Mouse (Mus musculus) testis, adult 2 months (tissue): ENCODE results near the gene Dtnbp1. TPM values are rescaled to one million over a fixed set of nuclear protein-coding genes. Genes with fewer than 3 reads are reported as not detected.

ENCODE experiments used
- H3K27ac ChIP-seq: fragments of 200-500 bp; 2 replicates; pipeline ENCODE4 v1.5.1; 2012; ENCODE audit warnings: low read depth, low read length; ENCODE audit not compliant: control insufficient read depth, insufficient read depth
- H3K27me3 ChIP-seq: fragments of 200-500 bp; 2 replicates; pipeline ENCODE4 v1.6.1; 2012; ENCODE audit warnings: mild to moderate bottlenecking, low read length, moderate library complexity; ENCODE audit not compliant: control insufficient read depth, insufficient read depth
- H3K36me3 ChIP-seq: fragments of 200-500 bp; 2 replicates; pipeline ENCODE4 v1.6.1; 2012; ENCODE audit warnings: mild to moderate bottlenecking, low read length; ENCODE audit not compliant: control insufficient read depth, insufficient read depth
- H3K4me1 ChIP-seq: fragments of 200-500 bp; 2 replicates; pipeline ENCODE4 v1.6.1; 2012; ENCODE audit warnings: low read length; ENCODE audit not compliant: control insufficient read depth, insufficient read depth
- H3K4me3 ChIP-seq: fragments of 200-500 bp; 2 replicates; pipeline ENCODE4 v1.5.1; 2012; ENCODE audit warnings: low read depth, mild to moderate bottlenecking, low read length, moderate library complexity, mixed read lengths; ENCODE audit not compliant: control insufficient read depth
- CTCF ChIP-seq: fragments of 200-500 bp; IDR thresholded peaks from 2 replicates; pipeline ENCODE4 v1.5.1; 2012; ENCODE audit warnings: low read depth, mild to moderate bottlenecking, inconsistent platforms, low read length, moderate library complexity; ENCODE audit not compliant: control insufficient read depth, insufficient read depth, insufficient replicate concordance
- POLR2A ChIP-seq: fragments of 200-500 bp; IDR thresholded peaks from 2 replicates; pipeline ENCODE4 v1.6.1; 2012; ENCODE audit warnings: low read depth, mild to moderate bottlenecking, inconsistent platforms, low read length, moderate library complexity; ENCODE audit not compliant: control insufficient read depth
- polyA plus RNA-seq: library from polyadenylated mRNA; depleted of rRNA; stranded (reverse); fragments of >200 nt; gene quantifications from 2 replicates; pipeline ENCODE4 v1.2.3, GENCODE M21; 2012

The Dtnbp1 gene
- polyA plus RNA-seq, 1 experiment = 96.7 TPM

- H3K4me3 ChIP-seq = no peak overlapping the region
- H3K4me1 ChIP-seq = peaks cover 2% of the 10 kb centered on the region
- no peaks in the 10 kb centered on the region for H3K27me3 ChIP-seq
- no peaks in the 10 kb centered on the region; the same call in 1 of the 2 replicates for H3K36me3 ChIP-seq
- no peak for TF ChIP-seq CTCF
- no peak for TF ChIP-seq POLR2A
- H3K27ac ChIP-seq = no peak overlapping the region
Observed at GRCm38 (mm10) chr13:44957049-44957448, 44.9 kb downstream of the Dtnbp1 start.

GRCm38 (mm10) chr13:44955781-44956180 is 46.2 kb downstream of the Dtnbp1 start:
- TF ChIP-seq POLR2A (no peak), CTCF (no peak)
- no peaks in the 10 kb centered on the region; the same call in 1 of the 2 replicates for H3K36me3 ChIP-seq
- H3K4me1 ChIP-seq = peaks cover 2% of the 10 kb centered on the region
- H3K27ac ChIP-seq = no peak overlapping the region
- H3K4me3 ChIP-seq = no peak overlapping the region
- no peaks in the 10 kb centered on the region for H3K27me3 ChIP-seq

DNA sequence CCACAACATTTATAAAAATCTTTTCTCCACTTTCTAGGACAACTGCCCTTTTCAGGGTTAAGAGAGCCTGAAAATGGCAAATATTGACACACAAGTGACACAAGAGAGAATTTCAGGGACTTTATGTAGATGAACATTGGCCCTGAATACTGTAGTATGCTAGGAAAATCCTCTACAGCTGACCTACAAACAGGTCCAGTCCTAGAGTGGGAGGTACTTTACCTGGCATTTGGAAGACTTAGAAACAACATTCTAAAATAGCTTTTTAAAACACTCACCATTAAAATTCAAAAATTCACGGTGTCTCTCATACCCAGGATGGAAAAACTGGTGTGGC is 47.7 kb downstream of the Dtnbp1 start:
- TF ChIP-seq CTCF (no peak), POLR2A (no peak)
- Histone ChIP-seq H3K4me1 (peaks cover 2% of the 10 kb centered on the region), H3K27me3 (no peaks in the 10 kb centered on the region), H3K36me3 (no peaks in the 10 kb centered on the region; the same call in 1 of the 2 replicates), H3K27ac (no peak overlapping the region), H3K4me3 (no peak overlapping the region)

DNA sequence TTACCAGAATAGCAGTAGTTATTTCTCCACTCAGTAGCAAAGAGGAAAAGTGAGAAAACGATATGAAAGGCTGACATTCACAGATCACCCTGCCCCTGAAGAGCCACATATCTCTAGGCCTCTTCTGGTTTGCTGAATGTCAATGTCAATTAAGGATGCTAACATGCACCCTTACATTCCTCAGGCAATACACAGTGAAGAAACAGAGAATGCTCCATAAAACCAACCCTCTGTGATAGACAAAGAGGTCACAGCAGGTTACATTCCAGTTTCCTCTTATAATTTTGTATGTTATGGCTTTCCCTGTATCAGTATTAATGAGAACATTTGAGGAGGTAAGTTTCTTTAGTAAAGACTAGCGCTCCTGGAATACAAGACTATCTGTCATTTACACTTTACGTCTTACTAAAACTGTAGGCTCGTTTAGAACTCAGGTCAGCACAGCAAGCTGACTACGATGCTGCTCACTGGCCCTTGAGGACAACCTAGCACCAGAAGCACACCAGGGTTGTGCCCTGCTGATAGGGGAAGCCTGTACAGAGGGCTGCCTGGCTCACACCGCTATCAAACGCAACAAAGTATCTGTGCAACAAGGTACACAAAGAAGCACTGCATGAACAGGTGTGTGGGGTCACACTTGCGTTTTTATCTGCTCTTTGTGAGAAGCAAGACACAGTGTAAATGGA is 48.3 kb downstream of the Dtnbp1 start:
- Histone ChIP-seq H3K27ac (no peak overlapping the region), H3K4me1 (peaks cover 2% of the 10 kb centered on the region), H3K36me3 (no peaks in the 10 kb centered on the region; the same call in 1 of the 2 replicates), H3K4me3 (no peak overlapping the region), H3K27me3 (no peaks in the 10 kb centered on the region)
- TF ChIP-seq CTCF (no peak), POLR2A (no peak)

DNA sequence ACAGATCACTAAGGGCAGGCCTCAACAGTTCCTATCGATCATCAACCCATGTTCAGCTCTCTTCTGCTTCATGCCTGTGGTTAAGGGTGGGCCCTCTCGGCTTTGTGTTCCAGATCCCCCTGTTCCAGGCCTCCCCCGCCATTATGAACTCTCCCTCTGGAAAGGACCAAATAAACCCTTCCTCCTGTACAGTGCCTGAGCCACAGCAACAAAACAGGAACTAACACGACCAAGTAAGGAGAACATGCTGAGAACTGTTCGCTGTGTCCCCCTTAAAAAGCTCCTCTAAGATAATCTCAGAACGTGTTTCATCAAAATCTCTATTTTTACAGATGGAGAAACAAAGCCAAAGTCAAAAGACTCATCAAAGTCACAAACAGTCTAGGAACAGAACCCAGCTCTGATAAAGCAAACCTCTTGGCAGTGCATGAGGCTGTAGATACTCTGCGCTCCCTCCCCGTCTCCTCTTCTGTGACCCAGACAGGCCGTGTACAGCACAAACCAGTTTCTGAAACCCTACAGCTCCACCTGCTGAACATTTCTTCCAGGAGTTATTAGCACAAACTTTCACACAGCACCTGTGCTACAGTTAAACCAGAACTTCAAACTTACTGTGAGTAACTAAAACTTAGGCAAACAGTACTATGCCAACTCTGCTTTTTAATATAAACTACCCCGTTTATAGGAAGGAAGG is 49.4 kb downstream of the Dtnbp1 start:
- H3K27ac ChIP-seq = no peak overlapping the region
- TF ChIP-seq CTCF (no peak), POLR2A (no peak)
- no peak overlapping the region for H3K4me3 ChIP-seq
- peaks cover 2% of the 10 kb centered on the region for H3K4me1 ChIP-seq
- H3K27me3 ChIP-seq = no peaks in the 10 kb centered on the region
- H3K36me3 ChIP-seq = no peaks in the 10 kb centered on the region; the same call in 1 of the 2 replicates

- Histone ChIP-seq H3K4me3 (no peak overlapping the region), H3K27me3 (no peaks in the 10 kb centered on the region), H3K4me1 (peaks cover 2% of the 10 kb centered on the region), H3K27ac (no peak overlapping the region), H3K36me3 (0 out of 2 replicates have a peak, but pooled peaks cover 1% of the 10 kb centered on the region)
- no peak for TF ChIP-seq POLR2A
- no peak for TF ChIP-seq CTCF
Observed at GRCm38 (mm10) chr13:44948320-44949250, 53.4 kb downstream of the Dtnbp1 start.
